Mouse (Mus musculus) midbrain, embryonic 11.5 days (tissue): ENCODE measurements around the gene Itga1. TPM values are rescaled to one million over a fixed set of nuclear protein-coding genes. Genes with fewer than 3 reads are reported as not detected.

Experiments used
- ATAC-seq: fragments of 200-750 bp; cut with Nextera tagmentation; 2 replicates; pipeline ENCODE4 v1.8.0; 2017; ENCODE audit warnings: moderate TSS enrichment, moderate library complexity; ENCODE audit not compliant: low FRiP score
- DNase-seq: peaks from one replicate; pipeline ENCODE4 v3.0.0; 2015; ENCODE audit warnings: low spot score; ENCODE audit errors: missing footprints
- H3K27ac ChIP-seq: fragments of 300-500 bp; sonication (generic); 2 replicates; pipeline ENCODE4 v1.5.1; 2014; ENCODE audit warnings: low read depth, low read length
- H3K27me3 ChIP-seq: fragments of 300-500 bp; sonication (generic); 2 replicates; pipeline ENCODE4 v1.6.1; 2014; ENCODE audit warnings: mild to moderate bottlenecking, low read length, moderate library complexity, mixed read lengths; ENCODE audit not compliant: control insufficient read depth, insufficient read depth
- H3K36me3 ChIP-seq: fragments of 300-500 bp; sonication (generic); 2 replicates; pipeline ENCODE4 v1.6.1; 2014; ENCODE audit warnings: mild to moderate bottlenecking, low read length, moderate library complexity, mixed read lengths; ENCODE audit not compliant: control insufficient read depth, insufficient read depth
- H3K4me1 ChIP-seq: fragments of 300-500 bp; sonication (generic); 2 replicates; pipeline ENCODE4 v1.6.1; 2014; ENCODE audit warnings: low read length; ENCODE audit not compliant: control insufficient read depth, insufficient read depth
- H3K4me2 ChIP-seq: fragments of 300-500 bp; sonication (generic); 2 replicates; pipeline ENCODE4 v1.6.1; 2014; ENCODE audit warnings: mild to moderate bottlenecking, moderate library complexity
- H3K4me3 ChIP-seq: fragments of 300-500 bp; sonication (generic); 2 replicates; pipeline ENCODE4 v1.5.1; 2014; ENCODE audit warnings: low read depth, low read length
- H3K9ac ChIP-seq: fragments of 300-500 bp; sonication (generic); 2 replicates; pipeline ENCODE4 v1.6.1; 2014; ENCODE audit warnings: low read length
- H3K9me3 ChIP-seq: fragments of 300-500 bp; sonication (generic); 2 replicates; pipeline ENCODE4 v1.6.1; 2016; ENCODE audit warnings: low read length; ENCODE audit not compliant: control insufficient read depth
- WGBS: fragments of 180-500 bp; shearing (Covaris S2); extraction: QIAGEN DNeasy Blood & Tissue Kit; methylation state at CpG from one replicate; pipeline ENCODE4 v1.1.7; 2014; 5-methylcytosine and 5-hydroxymethylcytosine counted together
- polyA plus RNA-seq: library from polyadenylated mRNA; unstranded; fragments of >200 nt; fragmentation: Nextera tagmentation; extraction: Ambion mirVana; gene quantifications from 2 replicates; pipeline ENCODE4 v1.2.1, GENCODE M21; 2014

Gene Itga1
- polyA plus RNA-seq, 1 experiment from 2014 or later, result 6.3 TPM

DNA sequence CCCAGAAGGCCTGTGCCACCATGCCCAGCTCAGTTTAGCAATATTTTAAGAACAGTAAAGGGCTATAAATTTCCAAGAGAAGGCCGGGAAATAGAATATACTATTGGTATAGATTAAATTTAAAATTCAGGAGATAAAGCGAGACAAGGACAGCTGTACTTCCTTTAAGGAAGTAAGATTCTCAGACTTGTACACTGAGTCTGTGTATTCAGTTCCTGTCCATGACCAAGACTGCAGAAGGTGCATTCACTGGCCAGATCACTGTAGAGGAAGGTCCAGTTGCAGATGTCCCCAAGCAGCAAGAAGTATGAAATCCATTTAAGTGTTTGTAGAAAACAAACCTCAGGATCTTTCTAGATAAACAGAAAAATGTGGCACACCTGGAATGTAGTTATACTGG is 28.3 kb upstream of the Itga1 start:
- no peak overlapping the region for H3K4me2 ChIP-seq
- H3K4me1 ChIP-seq, result no peaks in the 10 kb centered on the region
- no peaks in the 10 kb centered on the region for H3K9me3 ChIP-seq
- H3K27ac ChIP-seq, result no peak overlapping the region
- 93% methylated on average over 2 of the region's 2 CpGs for WGBS
- H3K9ac ChIP-seq, result no peak overlapping the region
- no peak overlapping the region for H3K4me3 ChIP-seq
- ATAC-seq, result no peak
- H3K36me3 ChIP-seq, result no peaks in the 10 kb centered on the region
- H3K27me3 ChIP-seq, result no peaks in the 10 kb centered on the region
- DNase-seq, result no peak

DNA sequence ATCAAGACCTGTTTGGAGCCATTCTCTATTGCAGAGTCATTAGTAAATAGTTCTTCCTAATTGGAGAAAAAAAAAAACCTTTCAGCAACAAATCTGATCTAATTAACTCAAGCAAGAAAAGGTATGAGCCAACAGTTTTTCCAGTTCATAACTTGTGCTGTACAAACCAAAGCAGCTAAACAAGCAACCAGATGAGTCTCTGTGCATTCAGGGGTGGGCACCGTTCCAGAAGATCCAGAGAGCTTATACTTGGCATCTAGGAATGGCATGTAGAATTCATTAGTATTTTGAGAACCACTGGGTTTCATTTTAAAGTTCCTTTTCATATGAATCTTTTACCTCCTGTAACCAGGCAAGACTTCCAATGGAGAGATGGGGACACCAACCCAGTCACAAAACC is 26.1 kb upstream of the Itga1 start:
- no peaks in the 10 kb centered on the region for H3K4me1 ChIP-seq
- H3K9me3 ChIP-seq, result no peaks in the 10 kb centered on the region
- no peak for ATAC-seq
- no peak overlapping the region for H3K27ac ChIP-seq
- no peak for DNase-seq
- H3K9ac ChIP-seq, result no peak overlapping the region
- H3K4me2 ChIP-seq, result no peak overlapping the region
- H3K27me3 ChIP-seq, result no peaks in the 10 kb centered on the region
- H3K4me3 ChIP-seq, result no peak overlapping the region
- no peaks in the 10 kb centered on the region for H3K36me3 ChIP-seq
- 92% methylated on average over 1 of the region's 1 CpGs for WGBS

DNA sequence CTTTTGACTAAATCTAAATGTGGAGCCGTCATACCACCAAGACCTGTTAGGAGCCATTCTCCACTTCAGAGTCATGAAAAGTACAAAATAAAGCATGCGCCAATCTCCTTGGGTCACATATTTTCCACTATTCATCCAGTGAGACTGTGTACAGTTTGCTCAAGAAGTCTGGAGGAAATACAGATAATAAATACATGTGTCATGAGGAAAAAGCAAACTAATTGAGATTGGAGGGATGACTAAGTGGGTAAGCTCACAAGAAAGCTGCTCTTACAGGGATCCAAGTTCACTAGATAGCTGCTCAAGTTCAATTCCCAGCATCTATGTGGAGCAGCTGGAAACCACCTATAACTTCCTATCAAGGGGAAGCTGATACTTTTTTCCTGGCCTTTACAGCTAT is 24.8 kb upstream of the Itga1 start:
- H3K9me3 ChIP-seq, result no peaks in the 10 kb centered on the region
- no peak for ATAC-seq
- 97% methylated on average over 2 of the region's 2 CpGs for WGBS

DNA sequence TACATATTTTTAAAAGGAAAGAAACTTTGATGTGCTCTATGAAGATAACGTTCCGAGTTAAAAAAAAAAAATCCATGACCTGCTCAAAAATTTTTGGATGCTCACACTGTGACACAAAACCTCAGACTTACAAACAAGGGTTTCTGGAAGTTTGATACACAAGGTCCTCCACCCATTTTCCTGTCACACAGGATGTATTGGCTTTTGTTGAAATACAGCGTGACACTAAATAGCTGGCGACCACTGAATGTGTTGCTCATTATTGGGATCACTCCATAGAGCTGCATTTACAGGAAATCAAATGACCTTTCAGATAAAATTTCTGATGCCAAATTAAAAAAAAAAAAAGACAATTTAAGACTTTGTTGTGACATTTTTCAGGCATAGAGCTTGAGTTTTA is 23.4 kb upstream of the Itga1 start:
- DNase-seq (no peak), ATAC-seq (no peak)
- H3K9me3 ChIP-seq, result no peaks in the 10 kb centered on the region
- no peaks in the 10 kb centered on the region for H3K27me3 ChIP-seq
- no peaks in the 10 kb centered on the region for H3K36me3 ChIP-seq
- H3K4me2 ChIP-seq, result no peak overlapping the region
- H3K9ac ChIP-seq, result no peak overlapping the region
- 95% methylated on average over 4 of the region's 4 CpGs for WGBS
- H3K4me1 ChIP-seq, result no peaks in the 10 kb centered on the region
- no peak overlapping the region for H3K27ac ChIP-seq
- H3K4me3 ChIP-seq, result no peak overlapping the region

More for the DNA sequence above, 24.8 kb upstream of the Itga1 start:
- Histone ChIP-seq H3K36me3 (no peaks in the 10 kb centered on the region), H3K4me1 (no peaks in the 10 kb centered on the region), H3K27me3 (no peaks in the 10 kb centered on the region), H3K4me2 (no peak overlapping the region), H3K4me3 (no peak overlapping the region), H3K27ac (no peak overlapping the region), H3K9ac (no peak overlapping the region)
- peak; percentile 6 for DNase-seq

DNA sequence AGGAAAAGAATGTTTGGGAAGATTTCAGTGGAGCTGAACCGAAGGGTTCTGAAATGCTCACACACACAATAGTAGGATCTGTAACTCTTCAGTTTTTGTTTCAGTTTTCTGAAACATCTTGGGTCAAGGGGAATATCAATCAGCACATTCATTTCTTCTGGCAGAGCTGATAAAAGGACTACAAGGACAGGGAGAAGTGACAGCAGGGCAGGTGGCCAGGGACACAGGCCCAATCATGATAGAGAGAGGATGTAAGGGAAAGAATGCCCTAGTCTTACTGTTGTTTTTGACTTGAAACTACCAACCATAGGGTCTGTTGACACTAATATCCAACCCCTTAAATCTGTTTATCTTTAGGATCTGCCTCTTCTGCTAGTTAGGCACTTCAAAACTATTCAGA is 22.8 kb upstream of the Itga1 start:
- 76% methylated on average over 1 of the region's 1 CpGs for WGBS
- ATAC-seq (no peak), DNase-seq (no peak)
- Histone ChIP-seq H3K4me2 (no peak overlapping the region), H3K27me3 (no peaks in the 10 kb centered on the region), H3K9ac (no peak overlapping the region), H3K4me3 (no peak overlapping the region), H3K4me1 (no peaks in the 10 kb centered on the region), H3K9me3 (no peaks in the 10 kb centered on the region), H3K27ac (no peak overlapping the region), H3K36me3 (no peaks in the 10 kb centered on the region)

DNA sequence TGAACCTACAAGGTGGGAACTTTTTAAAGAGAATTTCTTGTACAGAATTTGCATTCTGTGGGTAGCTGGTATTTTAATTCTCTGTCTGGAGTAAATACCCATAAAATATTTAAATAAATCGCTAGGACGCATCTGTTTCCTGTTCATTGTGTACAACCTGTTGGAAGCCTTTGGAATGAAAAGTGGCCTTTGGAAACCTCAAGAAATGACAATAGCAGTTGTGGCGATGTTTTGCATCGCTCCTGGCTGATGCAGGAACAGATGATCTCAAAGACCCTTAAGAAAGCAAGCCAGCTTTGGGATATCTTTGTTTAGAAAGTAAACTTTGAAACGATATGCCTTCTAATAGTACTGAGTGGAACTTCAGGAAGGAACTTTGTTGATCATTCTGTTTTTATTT is 17.0 kb upstream of the Itga1 start:
- Histone ChIP-seq H3K27ac (no peak overlapping the region), H3K4me3 (no peak overlapping the region), H3K9ac (no peak overlapping the region), H3K9me3 (no peaks in the 10 kb centered on the region), H3K27me3 (no peaks in the 10 kb centered on the region), H3K4me2 (no peak overlapping the region), H3K4me1 (no peaks in the 10 kb centered on the region), H3K36me3 (no peaks in the 10 kb centered on the region)
- ATAC-seq, result no peak
- DNase-seq, result no peak
- 63% methylated on average over 5 of the region's 5 CpGs for WGBS

DNA sequence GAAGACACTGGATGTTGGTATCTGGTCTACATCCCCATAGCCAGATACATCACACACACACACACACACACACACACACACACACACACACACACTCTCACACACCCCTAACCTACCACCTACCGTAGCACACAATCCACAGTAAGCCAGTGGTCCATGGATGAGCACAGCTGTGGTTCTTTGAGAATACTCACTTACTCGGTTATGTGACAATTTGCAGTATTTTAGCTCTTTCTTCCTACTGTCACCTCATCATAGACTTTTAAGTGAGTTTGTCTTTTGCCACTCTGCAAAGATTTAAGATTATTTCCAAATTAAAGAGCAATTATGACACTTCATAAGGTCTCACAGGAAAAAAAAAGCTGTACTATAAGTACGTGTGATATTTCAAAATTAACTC is 16.4 kb upstream of the Itga1 start:
- Histone ChIP-seq H3K27ac (no peak overlapping the region), H3K36me3 (no peaks in the 10 kb centered on the region), H3K4me1 (no peaks in the 10 kb centered on the region), H3K27me3 (no peaks in the 10 kb centered on the region), H3K4me2 (no peak overlapping the region), H3K9ac (no peak overlapping the region), H3K9me3 (no peaks in the 10 kb centered on the region), H3K4me3 (no peak overlapping the region)
- WGBS, result 82% methylated on average over 3 of the region's 3 CpGs
- ATAC-seq, result no peak
- no peak for DNase-seq

DNA sequence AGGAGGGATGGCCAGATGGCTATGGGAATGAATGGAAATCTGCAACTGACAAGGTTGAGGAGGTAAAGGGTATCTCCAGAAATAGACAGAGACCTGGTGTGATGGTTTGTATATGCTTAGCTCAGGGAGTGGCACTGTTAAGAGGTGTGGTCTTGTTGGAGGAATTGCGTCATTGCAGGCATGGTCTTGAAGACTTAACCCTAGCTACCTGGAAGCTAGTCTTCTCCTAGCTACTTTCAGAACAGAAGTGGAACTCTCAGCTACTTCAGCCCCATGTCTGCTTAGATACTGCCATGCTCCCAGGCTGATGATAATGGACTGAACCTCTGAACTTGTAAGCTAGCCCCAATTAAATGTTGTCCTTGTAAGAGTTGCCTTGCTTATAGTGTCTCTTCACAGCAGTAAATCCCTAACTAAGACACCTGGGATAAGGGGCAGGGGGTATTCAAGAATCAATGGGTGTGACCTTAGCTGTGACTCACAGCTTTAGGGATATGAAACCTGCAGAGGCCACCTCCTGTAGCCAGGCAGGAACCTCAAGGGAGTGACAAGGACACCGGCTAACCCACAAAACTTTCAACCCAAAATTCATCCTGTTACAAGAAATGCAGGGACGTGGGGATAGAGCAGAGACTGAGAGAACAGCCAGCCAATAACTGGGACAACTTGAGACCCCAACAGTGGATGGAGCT is 15.3 kb upstream of the Itga1 start:
- ATAC-seq (no peak), DNase-seq (no peak)
- Histone ChIP-seq H3K27ac (no peak overlapping the region), H3K9me3 (no peaks in the 10 kb centered on the region), H3K36me3 (no peaks in the 10 kb centered on the region), H3K4me3 (no peak overlapping the region), H3K4me2 (no peak overlapping the region), H3K27me3 (no peaks in the 10 kb centered on the region), H3K9ac (no peak overlapping the region), H3K4me1 (no peaks in the 10 kb centered on the region)
- WGBS, result 82% methylated on average over 3 of the region's 3 CpGs

DNA sequence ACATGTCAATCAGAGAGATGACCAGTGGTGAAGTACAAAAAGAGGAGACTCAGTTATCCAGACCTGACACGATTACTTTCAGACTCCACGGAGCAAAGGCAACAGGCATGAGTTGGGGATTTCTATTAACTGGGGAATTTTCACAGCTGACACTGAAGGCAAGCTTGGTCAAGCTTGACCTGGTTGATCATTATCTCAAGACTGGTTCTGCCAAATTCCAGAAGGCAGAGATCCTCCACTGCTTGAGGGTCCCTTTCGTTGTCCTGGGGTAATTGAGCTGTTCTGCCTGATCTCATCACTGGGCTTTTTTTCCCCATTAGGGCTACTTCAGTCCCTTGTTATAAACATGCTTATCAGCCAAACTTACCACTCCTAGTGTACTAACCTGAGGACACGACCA is 7.9 kb upstream of the Itga1 start:
- WGBS, result 80% methylated on average over 4 of the region's 4 CpGs
- no peak for ATAC-seq
- DNase-seq, result no peak
- Histone ChIP-seq H3K27me3 (no peaks in the 10 kb centered on the region), H3K9me3 (no peaks in the 10 kb centered on the region), H3K4me2 (no peak overlapping the region), H3K4me3 (no peak overlapping the region), H3K9ac (no peak overlapping the region), H3K36me3 (no peaks in the 10 kb centered on the region), H3K27ac (no peak overlapping the region), H3K4me1 (no peaks in the 10 kb centered on the region)
